Mouse (Mus musculus) kidney, postnatal 0 days (tissue): ENCODE data around the gene Cacnb4. TPM values are rescaled to one million over a fixed set of nuclear protein-coding genes. Genes with fewer than 3 reads are reported as not detected.
A peak's percentile ranks its signal among the peaks of the same experiment; 100 is the strongest.

Experiments used
- ATAC-seq: fragments of 200-750 bp; cut with Nextera tagmentation; replicated peaks from 2 replicates; pipeline ENCODE4 v1.8.0; 2017; ENCODE audit warnings: low read depth, moderate number of reproducible peaks, moderate TSS enrichment, moderate library complexity; ENCODE audit not compliant: low FRiP score
- DNase-seq: peaks from one replicate; pipeline ENCODE4 v3.0.0-alpha.2; 2016; ENCODE audit warnings: low spot score
- H3K27ac ChIP-seq: fragments of 300-500 bp; sonication (generic); 2 replicates; pipeline ENCODE4 v1.5.1; 2014; ENCODE audit warnings: mild to moderate bottlenecking
- H3K27me3 ChIP-seq: fragments of 300-500 bp; sonication (generic); 2 replicates; pipeline ENCODE4 v1.6.1; 2014; ENCODE audit warnings: low read length, mixed read lengths; ENCODE audit not compliant: insufficient read depth
- H3K36me3 ChIP-seq: fragments of 300-500 bp; sonication (generic); 2 replicates; pipeline ENCODE4 v1.6.1; 2014; ENCODE audit warnings: low read length, mixed read lengths; ENCODE audit not compliant: insufficient read depth
- H3K4me1 ChIP-seq: fragments of 300-500 bp; sonication (generic); replicated peaks from 2 replicates; pipeline ENCODE4 v1.6.1; 2014; ENCODE audit warnings: antibody characterized with exemption, low read length, mixed read lengths; ENCODE audit not compliant: insufficient read depth
- H3K4me2 ChIP-seq: fragments of 300-500 bp; sonication (generic); 2 replicates; pipeline ENCODE4 v1.6.1; 2014; ENCODE audit warnings: mild to moderate bottlenecking, low read length, moderate library complexity, mixed read lengths
- H3K4me3 ChIP-seq: fragments of 300-500 bp; sonication (generic); replicated peaks from 2 replicates; pipeline ENCODE4 v1.5.1; 2014; ENCODE audit warnings: low read depth, low read length
- H3K9ac ChIP-seq: fragments of 300-500 bp; sonication (generic); 2 replicates; pipeline ENCODE4 v1.6.1; 2014; ENCODE audit warnings: low read depth, low read length
- H3K9me3 ChIP-seq: fragments of 300-500 bp; sonication (generic); replicated peaks from 2 replicates; pipeline ENCODE4 v1.6.1; 2016; ENCODE audit warnings: low read length, inconsistent platforms, mixed read lengths
- CTCF ChIP-seq: IDR thresholded peaks from 2 replicates; pipeline ENCODE4 v1.5.1; 2016; ENCODE audit warnings: antibody characterized with exemption, low read depth, mild to moderate bottlenecking, moderate library complexity
- WGBS: fragments of 180-500 bp; shearing (Covaris S2); extraction: QIAGEN DNeasy Blood & Tissue Kit; methylation state at CpG from one replicate; pipeline ENCODE4 v1.1.7; 2014; 5-methylcytosine and 5-hydroxymethylcytosine counted together
- polyA plus RNA-seq: library from polyadenylated mRNA; unstranded; fragments of >200 nt; fragmentation: Nextera tagmentation; extraction: Ambion mirVana; gene quantifications from 2 replicates; pipeline ENCODE4 v1.2.1, GENCODE M21; 2015

Gene Cacnb4
- polyA plus RNA-seq, 1 experiment from 2014 or later, result 2.0 TPM

GRCm38 (mm10) chr2:52578846-52579245, 97.8 kb downstream of the Cacnb4 start:
- no peak for TF ChIP-seq CTCF
- Histone ChIP-seq H3K36me3 (no peaks in the 10 kb centered on the region), H3K27me3 (no peaks in the 10 kb centered on the region), H3K4me1 (no peaks in the 10 kb centered on the region), H3K9ac (no peak overlapping the region), H3K4me3 (no peak overlapping the region), H3K9me3 (no peaks in the 10 kb centered on the region), H3K27ac (no peak overlapping the region), H3K4me2 (no peak overlapping the region)
- ATAC-seq, result no peak
- DNase-seq, result no peak
- 47% methylated on average over 3 of the region's 3 CpGs for WGBS

- no peak for DNase-seq
- no peak overlapping the region for H3K27ac ChIP-seq
- no peaks in the 10 kb centered on the region for H3K9me3 ChIP-seq
- ATAC-seq, result no peak
- TF ChIP-seq CTCF, result no peak
- no peak overlapping the region for H3K4me3 ChIP-seq
- H3K36me3 ChIP-seq, result no peaks in the 10 kb centered on the region
- H3K27me3 ChIP-seq, result no peaks in the 10 kb centered on the region
- H3K4me1 ChIP-seq, result no peaks in the 10 kb centered on the region
- no peak overlapping the region for H3K9ac ChIP-seq
- 76% methylated on average over 4 of the region's 4 CpGs for WGBS
- no peak overlapping the region for H3K4me2 ChIP-seq
Measured at GRCm38 (mm10) chr2:52577700-52578099, 98.9 kb downstream of the Cacnb4 start.

DNA sequence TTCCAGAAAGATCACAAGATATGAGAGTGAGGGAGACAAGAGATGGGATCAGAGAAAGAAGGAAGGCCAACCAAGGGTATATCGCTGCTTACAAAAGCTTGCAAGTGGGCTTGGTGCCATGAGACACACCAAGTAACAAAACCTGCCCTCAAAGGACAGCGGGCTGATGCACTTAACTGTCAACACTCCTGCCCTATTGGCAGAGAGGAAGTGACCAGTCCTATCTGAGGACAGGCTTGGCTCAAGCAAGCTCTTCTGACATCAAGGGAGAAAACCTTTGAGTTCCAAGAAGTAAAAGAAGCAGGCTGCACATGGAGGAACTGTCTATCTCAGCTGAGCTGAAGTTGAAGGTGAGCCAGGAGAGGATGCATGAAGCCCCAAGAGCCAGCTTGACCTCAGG, 100.1 kb downstream of the Cacnb4 start:
- no peak for TF ChIP-seq CTCF
- Histone ChIP-seq H3K9me3 (no peaks in the 10 kb centered on the region), H3K4me3 (no peak overlapping the region), H3K27me3 (no peaks in the 10 kb centered on the region), H3K9ac (no peak overlapping the region), H3K27ac (no peak overlapping the region), H3K4me1 (no peaks in the 10 kb centered on the region), H3K36me3 (no peaks in the 10 kb centered on the region), H3K4me2 (no peak overlapping the region)
- no peak for ATAC-seq
- no peak for DNase-seq
- WGBS, result 91% methylated on average over 2 of the region's 2 CpGs

GRCm38 (mm10) chr2:52575637-52576175, 100.9 kb downstream of the Cacnb4 start:
- H3K27me3 ChIP-seq, result no peaks in the 10 kb centered on the region
- no peaks in the 10 kb centered on the region for H3K4me1 ChIP-seq
- H3K36me3 ChIP-seq, result no peaks in the 10 kb centered on the region
- ATAC-seq (no peak), DNase-seq (no peak)
- no peak overlapping the region for H3K9ac ChIP-seq
- H3K9me3 ChIP-seq, result no peaks in the 10 kb centered on the region
- 79% methylated on average over 10 of the region's 10 CpGs for WGBS
- TF ChIP-seq CTCF, result no peak
- no peak overlapping the region for H3K27ac ChIP-seq
- H3K4me2 ChIP-seq, result no peak overlapping the region
- no peak overlapping the region for H3K4me3 ChIP-seq

GRCm38 (mm10) chr2:52574929-52575328, 101.7 kb downstream of the Cacnb4 start:
- TF ChIP-seq CTCF, result peak; percentile 31; the same call in 1 of the 2 replicates
- no peak for ATAC-seq
- WGBS, result 86% methylated on average over 3 of the region's 3 CpGs

GRCm38 (mm10) chr2:52572221-52572620, 104.4 kb downstream of the Cacnb4 start:
- Histone ChIP-seq H3K4me1 (no peaks in the 10 kb centered on the region), H3K9ac (no peak overlapping the region), H3K36me3 (no peaks in the 10 kb centered on the region), H3K27me3 (no peaks in the 10 kb centered on the region), H3K4me2 (no peak overlapping the region), H3K9me3 (no peaks in the 10 kb centered on the region), H3K4me3 (no peak overlapping the region), H3K27ac (no peak overlapping the region)
- DNase-seq, result no peak
- ATAC-seq, result no peak
- WGBS, result 70% methylated on average over 6 of the region's 6 CpGs
- no peak for TF ChIP-seq CTCF

More at GRCm38 (mm10) chr2:52574929-52575328, 101.7 kb downstream of the Cacnb4 start:
- Histone ChIP-seq H3K4me3 (no peak overlapping the region), H3K27ac (no peak overlapping the region), H3K4me1 (no peaks in the 10 kb centered on the region), H3K27me3 (no peaks in the 10 kb centered on the region), H3K4me2 (no peak overlapping the region), H3K9me3 (no peaks in the 10 kb centered on the region), H3K36me3 (no peaks in the 10 kb centered on the region), H3K9ac (no peak overlapping the region)
- DNase-seq, result no peak
